Mouse (Mus musculus): ENCODE measurements around the gene Sephs1.

- no peak for TF ChIP-seq CTCF (IDR thresholded peaks at IDR 0.05; ENCODE audit: borderline replicate concordance, insufficient read depth, low read length)
- TF ChIP-seq POLR2A (IDR thresholded peaks at IDR 0.05; ENCODE audit: low read depth, low read length): no peak
Measured at GRCm38 (mm10) chr2:4875090-4875489, 6.3 kb upstream of the Sephs1 start.

Measured in embryonic fibroblast, embryonic 13.5 days (primary cell).